Mouse (Mus musculus) monocyte, adult 5-6 weeks (primary cell): Measurements from ENCODE around the gene Rnf126. TPM values are rescaled to one million over a fixed set of nuclear protein-coding genes. Genes with fewer than 3 reads are reported as not detected.

Source experiments
- ATAC-seq: fragments of 153-309, 156-312 bp; replicated peaks from 2 replicates; pipeline ENCODE4 v1.8.0; 2017; ENCODE audit warnings: mild to moderate bottlenecking; ENCODE audit not compliant: low TSS enrichment, insufficient number of reproducible peaks, severe bottlenecking, poor library complexity, low FRiP score
- total RNA-seq: library from RNA; stranded (forward); fragments of 200-1000, 200-491, 200-594 nt; gene quantifications from 3 replicates; pipeline ENCODE4 v1.2.3, GENCODE M21; 2017

Rnf126 gene
- 3.5 to 18.0 TPM (median 8.8 TPM) in 3 replicates for total RNA-seq

DNA sequence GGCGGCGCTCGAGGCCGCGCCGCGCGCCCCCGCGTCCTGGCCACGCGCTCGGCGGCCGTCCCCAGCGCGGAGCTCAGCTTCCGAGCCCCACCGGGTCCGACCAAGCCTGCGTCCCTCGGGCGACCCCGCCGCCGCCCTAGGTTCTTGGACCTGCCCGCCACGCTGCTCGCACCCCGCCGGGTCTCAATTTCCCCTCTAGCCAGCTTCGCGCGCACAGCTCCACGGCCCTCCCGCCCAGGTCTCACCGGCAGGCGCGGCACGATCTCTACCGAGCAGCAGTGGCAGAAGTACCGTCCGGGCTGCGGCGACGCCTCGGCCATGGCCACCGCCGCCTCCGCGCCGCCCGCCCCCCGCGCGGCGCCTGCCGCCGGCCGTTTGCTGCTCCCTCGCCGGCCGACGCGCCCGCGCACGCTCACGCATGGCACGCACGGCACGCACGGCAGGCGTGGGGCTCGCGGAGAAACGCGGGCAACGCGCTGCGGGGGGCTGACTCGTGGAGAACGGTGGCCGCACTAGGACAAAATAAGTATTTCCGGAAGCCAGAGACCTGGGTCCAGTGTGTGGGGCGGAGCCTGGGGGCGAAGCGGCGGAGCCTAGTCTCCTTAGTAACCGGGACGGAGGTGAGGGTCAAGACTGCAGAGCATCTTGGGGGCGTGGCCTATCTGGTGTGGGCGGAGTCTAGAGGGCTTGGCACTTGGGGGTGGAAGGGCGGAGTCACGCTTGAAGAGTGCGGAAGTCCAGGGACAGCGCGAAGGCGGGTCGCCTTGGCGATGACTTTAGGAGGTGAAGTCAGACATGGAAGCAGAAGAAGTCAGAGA lies at the start of gene Rnf126:
Gene Rnf126 (minus strand): TSS at position 445 of the 818 bp plus-strand sequence.
- peak; percentile 92 for ATAC-seq

DNA sequence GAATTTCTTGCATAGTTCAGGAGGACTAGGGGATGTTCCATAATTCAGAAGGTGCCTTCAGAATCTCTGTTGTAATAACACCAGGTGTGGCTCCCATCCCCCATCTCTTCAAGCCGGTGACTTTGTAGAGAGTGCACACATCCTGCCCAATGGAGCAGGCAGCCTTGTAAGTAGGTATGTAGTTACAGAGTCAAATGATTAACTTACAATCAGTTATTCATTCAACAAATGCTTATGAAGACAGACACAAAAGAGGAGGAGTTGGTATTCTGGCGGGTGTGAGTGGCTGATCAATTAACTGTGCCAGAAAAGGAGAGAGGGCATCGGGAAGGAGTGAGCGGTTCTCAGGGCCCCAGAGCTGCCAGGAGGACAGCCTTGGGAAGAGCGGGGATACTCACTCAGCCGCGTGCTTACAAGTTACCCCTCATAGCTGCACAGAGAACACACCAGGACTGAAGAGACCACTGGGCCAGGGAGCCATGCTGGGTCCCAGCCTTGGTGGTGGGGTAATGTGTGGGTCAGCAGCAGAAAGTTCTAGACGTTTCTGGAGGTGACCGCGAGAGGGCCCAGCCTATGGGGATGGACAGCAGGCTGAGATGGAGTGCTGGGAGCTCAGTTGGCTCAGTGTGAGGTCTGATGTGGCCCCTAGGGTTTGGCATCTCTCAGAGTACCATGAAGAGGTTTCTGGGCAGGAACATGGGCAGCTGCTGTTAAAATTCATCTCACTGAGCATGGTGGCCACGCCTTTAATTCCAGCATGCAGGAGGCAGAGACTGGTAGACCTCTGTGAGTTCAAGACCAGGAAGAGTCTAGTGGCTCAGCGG lies 49.1 kb upstream of the Rnf126 start:
- ATAC-seq, result no peak

DNA sequence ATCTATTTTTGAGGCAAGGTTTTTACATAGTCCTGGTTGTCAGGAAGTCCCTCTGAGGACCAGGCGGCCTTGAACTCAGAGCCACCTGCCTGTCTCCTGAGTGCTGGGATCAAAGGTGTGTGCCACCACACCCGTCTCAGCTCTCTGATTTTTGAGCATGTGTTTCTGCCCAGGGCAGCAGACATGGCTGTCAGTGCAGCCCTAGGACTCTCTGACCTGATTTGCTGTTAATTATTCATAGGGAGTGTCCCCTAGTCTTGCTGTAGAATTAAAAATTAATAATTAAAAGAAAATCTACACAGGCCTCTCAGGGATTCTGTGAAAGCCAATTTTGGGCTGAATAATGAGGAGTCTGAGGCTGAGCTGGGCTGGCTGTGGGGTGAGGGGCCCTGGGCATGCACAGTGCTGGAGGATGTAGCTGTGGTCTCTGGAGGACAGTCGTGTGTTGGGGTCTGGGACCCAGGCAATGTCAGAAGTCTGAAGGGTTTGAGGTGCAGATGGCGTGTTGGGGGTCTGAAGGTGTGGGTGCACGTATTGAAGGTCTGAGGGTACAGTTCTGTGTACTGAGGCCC lies 47.6 kb upstream of the Rnf126 start:
- no peak for ATAC-seq

DNA sequence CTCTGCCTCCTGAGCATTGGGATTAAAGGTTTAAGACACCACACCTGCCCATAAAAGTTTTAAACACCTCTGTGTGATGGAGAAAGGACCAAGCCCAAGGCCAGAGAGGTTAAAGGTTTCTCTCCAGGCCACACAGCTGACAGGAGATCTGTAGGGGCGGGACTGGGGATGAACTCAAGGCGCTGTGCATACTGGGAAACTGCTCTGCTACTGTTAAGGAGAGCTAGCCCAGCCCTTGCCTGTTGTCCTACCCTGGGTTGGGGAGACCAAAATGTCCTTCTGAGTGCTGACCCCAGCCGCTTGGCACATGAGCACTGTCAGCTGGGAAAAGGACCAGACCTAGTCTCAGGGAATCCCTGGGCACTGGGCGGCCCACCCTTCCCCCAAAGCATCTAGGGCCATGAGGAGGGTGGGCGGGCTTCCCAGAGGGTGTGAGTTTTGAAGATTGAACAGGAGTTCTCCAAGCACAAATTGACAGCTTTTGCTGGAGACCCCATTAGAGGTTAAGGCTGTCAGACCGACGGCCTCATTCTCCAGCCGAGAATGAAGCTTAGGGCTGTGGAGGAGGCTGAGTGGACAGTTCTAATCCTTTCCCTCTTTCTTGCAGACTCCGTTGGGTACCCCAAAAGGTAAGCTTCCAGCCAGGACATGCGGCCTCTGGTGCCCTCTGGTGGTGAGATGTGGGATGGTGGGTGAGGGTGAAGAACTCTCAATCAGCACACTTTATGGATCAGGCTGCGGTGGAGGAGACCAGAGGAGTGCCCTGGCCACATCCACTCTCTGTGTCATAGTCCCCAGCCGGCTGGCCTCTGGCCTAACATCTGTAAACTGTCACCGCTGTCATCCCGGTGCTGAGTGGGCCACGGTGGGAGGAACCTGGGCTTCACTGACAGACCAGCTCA lies 45.2 kb upstream of the Rnf126 start:
- peak; percentile 83 for ATAC-seq

DNA sequence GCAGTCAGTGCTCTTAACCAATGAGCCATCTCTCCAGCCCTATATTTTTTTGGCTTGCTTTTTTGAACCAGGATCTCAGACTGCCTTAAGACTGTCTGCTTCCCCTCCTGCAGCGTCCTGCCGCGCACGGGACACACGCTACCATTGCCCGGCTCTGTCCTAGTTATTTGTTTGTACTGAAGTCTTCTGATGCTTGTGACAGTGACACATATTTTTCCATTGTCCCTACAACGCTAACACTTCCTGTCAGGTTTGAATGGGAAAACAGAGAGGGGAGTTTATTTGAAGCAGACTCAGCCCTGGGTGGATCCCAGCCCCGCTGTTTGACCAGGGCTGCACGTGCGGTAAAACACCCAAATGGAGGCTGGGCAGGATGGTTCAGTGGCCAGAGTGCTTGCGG lies 42.0 kb upstream of the Rnf126 start:
- no peak for ATAC-seq

DNA sequence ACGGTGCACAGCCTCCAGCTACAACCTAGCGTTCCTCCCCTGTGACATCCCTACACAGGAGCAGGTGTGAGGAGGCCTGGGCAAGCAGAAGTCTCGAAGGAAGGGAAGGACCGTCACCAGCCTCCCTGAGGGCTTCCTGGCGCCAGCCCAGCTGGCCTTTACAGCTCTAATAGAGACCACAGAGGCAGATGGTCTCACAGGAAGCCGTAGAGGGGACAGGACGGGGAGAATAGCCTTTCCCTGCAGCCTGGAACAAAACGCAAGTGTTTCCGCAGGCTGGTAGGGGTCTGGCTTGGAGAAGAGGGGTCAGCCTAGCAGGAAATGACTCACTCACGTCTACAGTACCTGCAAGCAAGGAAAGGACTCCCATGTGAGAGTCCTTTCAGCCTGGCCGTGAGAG lies 41.1 kb upstream of the Rnf126 start:
- no peak for ATAC-seq

DNA sequence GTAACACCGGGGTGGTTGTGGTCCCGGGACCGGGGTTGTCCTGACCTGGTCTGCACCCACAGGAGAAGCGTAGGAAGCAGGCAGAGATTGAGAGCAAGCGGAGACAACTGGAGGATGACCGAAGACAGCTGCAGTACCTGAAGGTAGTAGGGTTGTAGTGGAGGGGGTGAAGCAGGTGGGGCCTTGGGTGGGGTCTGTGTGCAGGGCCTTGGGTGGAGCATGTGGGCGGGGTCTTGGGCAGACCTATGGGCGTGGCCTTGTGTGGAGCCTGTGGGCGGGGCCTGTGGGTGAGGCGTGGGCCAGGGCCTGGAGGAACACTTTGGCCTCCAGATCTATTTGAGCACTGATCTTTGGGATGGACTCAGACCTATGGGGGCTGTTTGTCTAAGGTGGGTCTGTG lies 40.2 kb upstream of the Rnf126 start:
- no peak for ATAC-seq

DNA sequence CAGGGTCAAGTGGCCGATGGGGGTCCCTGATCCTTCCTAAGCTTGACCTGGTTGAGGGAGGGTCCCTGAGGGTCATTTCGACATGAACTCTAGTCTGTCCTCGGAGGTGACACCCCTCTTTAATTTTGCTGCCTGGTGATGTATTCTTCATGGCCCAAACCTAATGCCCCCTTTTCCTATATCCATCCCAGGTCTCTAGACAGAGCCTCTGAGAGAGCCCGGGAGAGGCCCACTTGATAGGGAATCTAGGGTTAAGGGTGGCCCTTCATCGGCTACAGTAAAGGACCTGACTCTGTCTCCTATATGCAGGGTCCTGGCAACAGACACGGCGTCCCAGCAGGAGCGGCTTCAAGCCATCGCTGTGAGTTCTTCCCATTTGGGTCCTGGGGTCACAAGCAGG lies 39.6 kb upstream of the Rnf126 start:
- no peak for ATAC-seq

DNA sequence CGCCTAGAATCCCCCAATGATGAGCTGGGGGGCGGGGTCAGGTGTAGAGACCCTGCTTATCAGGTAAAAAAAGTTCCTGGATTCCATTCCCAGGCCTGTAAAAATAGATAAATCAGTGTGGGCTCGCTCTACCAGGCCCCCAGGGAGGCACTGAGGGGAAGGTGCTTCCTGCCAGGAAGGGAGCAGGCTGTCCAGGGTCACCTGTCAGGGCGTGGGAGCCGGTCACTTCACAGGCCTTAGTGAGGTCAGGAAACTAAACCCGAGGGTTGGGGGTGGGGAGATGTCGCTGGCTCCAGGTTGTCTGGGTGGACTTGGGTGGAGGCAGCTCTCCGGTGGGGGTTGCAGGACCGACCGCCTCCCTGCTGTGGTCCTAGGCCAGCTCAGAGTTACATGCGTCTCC lies 38.9 kb upstream of the Rnf126 start:
- no peak for ATAC-seq

DNA sequence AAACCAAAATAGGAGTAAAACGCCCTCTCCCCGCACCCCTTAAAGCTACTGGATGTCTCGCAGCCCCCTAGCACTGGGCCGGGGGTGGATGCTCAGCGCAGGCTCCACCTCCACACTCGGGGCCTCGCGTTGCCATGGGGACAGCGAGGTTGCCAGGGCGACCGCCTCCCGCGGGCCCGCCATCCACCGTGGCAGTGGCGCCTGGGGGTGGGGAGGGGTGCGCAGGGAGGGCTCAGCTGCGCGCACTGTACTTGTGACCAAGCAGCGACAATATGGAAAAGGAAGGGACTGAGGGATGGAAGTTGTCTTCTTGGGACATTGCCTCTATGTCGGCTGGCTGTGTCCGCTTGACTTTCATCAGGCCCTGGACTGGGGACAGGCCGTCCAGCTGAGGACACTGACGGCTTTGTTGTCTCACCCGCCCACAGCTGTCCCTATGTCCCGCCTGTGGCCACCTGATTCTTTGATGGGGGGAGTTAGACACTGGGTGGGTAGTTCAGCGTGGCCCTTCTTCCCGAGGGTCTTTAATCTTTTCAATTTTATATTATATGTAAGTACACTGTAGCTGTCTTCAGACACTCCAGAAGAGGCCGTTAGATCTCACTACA lies 37.1 kb upstream of the Rnf126 start:
- ATAC-seq, result no peak

DNA sequence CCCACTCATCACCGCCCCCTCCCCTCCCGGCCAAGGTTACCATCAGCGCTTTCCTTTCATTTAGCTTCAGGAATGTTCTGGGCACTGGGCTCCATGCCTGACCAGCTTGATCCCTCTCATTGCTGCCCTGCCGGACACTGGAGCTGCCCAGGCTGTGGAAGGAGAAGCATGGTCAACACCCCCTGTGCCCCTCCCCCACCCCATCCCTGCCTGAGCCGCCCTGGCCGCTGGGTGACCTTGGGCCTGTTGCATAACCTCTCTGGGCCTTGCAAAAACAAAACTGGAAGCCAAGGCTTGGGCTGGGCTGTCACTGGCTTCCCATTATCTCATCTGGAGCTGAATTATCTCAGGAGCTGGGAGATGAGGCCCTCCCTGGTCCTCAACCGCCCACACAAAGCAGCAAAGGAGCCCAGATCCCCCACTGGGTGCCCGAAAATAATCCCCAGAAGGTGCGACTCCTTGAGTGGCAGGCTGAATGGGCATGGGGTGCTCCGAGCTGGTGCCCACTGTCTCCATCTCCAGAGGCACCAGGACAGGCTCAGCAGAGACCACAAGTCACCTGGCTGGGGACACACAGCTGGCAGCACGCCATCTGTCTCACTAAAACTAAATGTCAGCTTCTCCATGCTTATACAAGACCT lies 35.7 kb upstream of the Rnf126 start:
- peak; percentile 71 for ATAC-seq

DNA sequence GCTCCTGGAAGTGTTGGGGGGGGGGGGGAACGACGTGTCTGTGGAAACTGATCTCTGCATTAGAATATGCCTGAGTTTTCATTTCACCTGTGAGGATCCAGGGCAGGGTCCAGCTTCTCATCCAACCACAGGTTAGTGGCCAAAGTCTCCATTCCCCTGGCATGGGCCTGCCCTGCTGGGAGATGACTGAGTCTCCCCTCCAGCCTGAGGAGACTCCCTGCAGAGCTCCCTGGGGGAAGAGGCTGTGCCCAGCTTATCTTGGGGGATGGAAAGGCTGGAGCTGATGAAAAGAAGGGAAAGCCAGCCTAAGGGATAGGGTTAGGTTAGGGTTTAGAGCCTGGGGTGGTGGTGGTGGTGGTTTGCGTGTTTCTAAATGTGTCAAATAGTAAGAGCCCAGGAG lies 35.1 kb upstream of the Rnf126 start:
- no peak for ATAC-seq

DNA sequence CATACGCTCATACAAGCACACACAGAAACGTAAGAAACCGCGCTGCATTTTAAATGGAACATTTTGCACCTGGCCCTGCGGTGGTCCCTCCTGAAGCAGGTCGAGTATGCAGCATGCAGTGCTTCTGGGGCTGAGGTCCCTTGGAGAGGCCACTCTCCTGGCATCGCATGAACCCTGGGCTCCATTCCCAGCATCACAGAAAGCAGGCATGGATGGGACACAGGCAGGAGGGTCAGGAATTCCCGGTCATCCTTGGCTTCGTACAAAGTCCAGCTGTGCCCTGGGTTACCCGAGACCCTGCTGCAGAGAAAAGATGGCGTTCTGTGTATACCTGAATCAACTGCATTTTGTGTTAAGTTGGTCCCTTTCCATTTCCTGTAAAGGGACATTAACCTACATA lies 33.8 kb upstream of the Rnf126 start:
- no peak for ATAC-seq

DNA sequence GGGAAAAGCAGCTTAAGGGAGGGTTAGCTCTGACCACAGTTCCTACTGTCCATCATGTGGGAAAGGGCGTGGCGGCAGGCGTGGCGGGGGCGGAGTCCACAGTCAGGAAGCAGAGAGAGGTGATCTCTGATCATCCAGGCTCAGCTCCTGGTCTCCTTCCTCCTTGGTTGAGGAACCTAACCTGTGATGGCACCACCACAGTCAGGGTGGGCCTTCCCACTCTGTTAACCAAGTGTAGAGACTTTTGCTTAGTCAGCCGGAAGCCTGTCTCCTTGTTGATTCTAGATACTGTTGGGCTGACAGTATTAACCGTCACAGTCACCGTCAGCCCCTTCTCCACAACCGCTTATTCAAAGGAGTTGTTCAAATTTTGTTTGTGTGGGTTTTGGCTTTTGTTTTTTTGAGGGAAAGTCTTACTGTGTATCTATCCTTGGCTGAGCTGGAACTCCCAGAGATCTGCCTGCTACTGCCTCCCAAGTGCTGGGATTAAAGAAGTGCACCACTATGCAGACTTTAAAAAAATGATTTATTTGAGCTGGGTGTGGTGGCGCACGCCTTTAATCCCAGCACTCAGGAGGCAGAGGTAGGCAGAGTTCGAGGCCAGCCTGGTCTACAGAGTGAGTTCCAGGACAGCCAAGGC lies 31.7 kb upstream of the Rnf126 start:
- peak; percentile 44 for ATAC-seq

DNA sequence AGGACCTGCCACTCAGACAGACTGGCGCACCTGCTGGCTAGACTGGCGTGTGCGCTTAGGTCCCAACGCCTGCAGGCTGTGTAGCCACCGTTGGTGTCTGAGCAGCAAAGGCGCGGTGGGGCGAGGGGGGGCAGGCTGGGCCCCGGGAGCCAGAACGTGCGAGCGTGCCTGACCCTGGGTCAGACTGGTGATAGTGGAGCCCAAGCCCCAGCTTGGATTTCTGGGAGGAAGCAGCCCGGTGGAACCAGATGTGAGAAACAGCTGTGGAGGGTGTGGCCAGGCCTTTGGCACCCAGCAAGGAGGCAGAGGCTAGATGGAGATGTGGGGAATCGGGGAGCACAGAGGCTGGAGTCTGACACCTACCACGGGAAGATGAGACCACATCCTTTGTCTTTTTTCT lies 30.6 kb upstream of the Rnf126 start:
- ATAC-seq, result no peak

DNA sequence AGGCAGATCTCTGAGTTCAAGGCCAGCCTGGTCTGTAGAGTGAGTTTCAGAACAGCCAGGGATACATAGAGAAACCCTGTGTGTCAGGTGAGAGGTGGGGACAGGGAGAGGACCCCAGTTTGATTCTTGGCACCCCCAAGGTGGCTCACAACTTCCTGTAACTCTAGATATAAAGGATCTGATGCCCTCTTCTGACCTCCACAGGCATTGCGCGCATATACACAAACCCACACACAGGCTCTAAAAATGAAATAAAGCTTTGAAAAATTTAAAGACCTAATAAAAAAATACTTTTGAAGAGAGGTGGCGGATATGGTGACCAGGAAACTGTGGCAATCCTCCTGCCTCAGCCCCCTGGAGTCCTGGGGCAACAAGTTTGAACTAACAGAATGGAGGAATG lies 29.2 kb upstream of the Rnf126 start:
- ATAC-seq, result no peak

DNA sequence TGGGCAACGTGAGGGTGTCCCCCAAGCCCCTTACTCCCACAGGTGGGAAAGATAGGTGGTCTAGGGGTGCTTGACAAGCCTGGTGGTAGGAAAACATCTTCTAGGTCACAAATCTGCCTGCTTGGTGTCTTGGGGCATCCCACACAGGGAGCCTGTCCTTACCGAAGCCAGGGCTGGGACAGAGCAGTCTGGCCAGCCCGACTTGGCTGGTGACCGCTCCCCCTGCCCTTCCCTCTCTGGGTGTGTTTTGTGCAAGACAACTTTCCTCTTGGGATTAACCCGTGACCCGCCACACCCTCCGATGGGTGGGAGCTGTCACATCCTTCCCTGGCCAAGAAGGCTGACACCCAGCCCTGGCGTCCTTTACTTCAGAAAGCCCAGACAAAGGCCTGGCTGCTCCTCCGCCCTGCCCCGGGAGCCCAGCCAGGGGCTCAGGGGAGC lies 27.8 kb upstream of the Rnf126 start:
- no peak for ATAC-seq
